In genomic region chr16:92825204-92825843, GRCm38 (mm10) we compare ENCODE assay signal across 11 mouse cellular contexts. TPM values are rescaled to one million over a fixed set of nuclear protein-coding genes. Genes with fewer than 3 reads are reported as not detected.
DNase-seq lines count a peak whose midpoint lies in the region; ATAC-seq and TF ChIP-seq lines count a peak whose summit lies in the region.
"Had no signal": no experiment of that assay in that cellular context is flagged by ENCODE, and none has a peak within 500 bp of the region (broad histone marks: within the 10 kb centered on the region; RNA-seq: fewer than 3 reads in every experiment).

No protein-coding gene starts in this region.

- no peak overlapping the region for H3K9ac ChIP-seq in embryonic facial prominence, embryonic 13.5 days
- H3K9ac ChIP-seq in limb, embryonic 15.5 days, result no peak overlapping the region
- no peak overlapping the region for H3K9ac ChIP-seq in intestine, embryonic 16.5 days (ENCODE audit: low read depth, low read length)
- H3K9ac ChIP-seq in hindbrain, embryonic 12.5 days, result no peak overlapping the region

- H3K4me3 ChIP-seq in embryonic facial prominence, embryonic 13.5 days, result no peak overlapping the region
- no peak overlapping the region for H3K4me3 ChIP-seq in embryonic facial prominence, embryonic 10.5 days
- peak overlapping the region; percentile 10; the same call in 1 of the 2 replicates for H3K4me3 ChIP-seq in limb, embryonic 15.5 days
- peak overlapping the region; percentile 2; the same call in 1 of the 2 replicates for H3K4me3 ChIP-seq in olfactory bulb, adult 2 months (ENCODE audit: insufficient read depth, low read depth, low read length)
- H3K4me3 ChIP-seq in intestine, embryonic 16.5 days (ENCODE audit: low read length), result no peak overlapping the region
- no peak overlapping the region for H3K4me3 ChIP-seq in hindbrain, embryonic 12.5 days
- no peak overlapping the region for H3K4me3 ChIP-seq in heart, embryonic 10.5 days

- H3K4me2 ChIP-seq in embryonic facial prominence, embryonic 13.5 days, result no peak overlapping the region
- no peak overlapping the region for H3K4me2 ChIP-seq in limb, embryonic 15.5 days
- H3K4me2 ChIP-seq in intestine, embryonic 16.5 days (ENCODE audit: low read depth, low read length), result no peak overlapping the region
- no peak overlapping the region for H3K4me2 ChIP-seq in hindbrain, embryonic 12.5 days (replicated peaks)

- 0 out of 2 replicates have a peak overlapping the region, but pooled peaks have one; percentile 3 for H3K27ac ChIP-seq in embryonic facial prominence, embryonic 13.5 days
- no peak overlapping the region for H3K27ac ChIP-seq in embryonic facial prominence, embryonic 10.5 days (replicated peaks)
- H3K27ac ChIP-seq in limb, embryonic 15.5 days, result no peak overlapping the region
- H3K27ac ChIP-seq in olfactory bulb, adult 2 months (ENCODE audit: insufficient read depth, low read depth, low read length), result no peak overlapping the region
- H3K27ac ChIP-seq in intestine, embryonic 16.5 days (ENCODE audit: low read length), result no peak overlapping the region
- no peak overlapping the region for H3K27ac ChIP-seq in hindbrain, embryonic 12.5 days
- H3K27ac ChIP-seq in heart, embryonic 10.5 days, result no peak overlapping the region

- WGBS in embryonic facial prominence, embryonic 13.5 days, result 83% methylated on average over 18 of the region's 18 CpGs
- 91% methylated on average over 18 of the region's 18 CpGs for WGBS in embryonic facial prominence, embryonic 10.5 days
- WGBS in limb, embryonic 15.5 days, result 77% methylated on average over 18 of the region's 18 CpGs
- WGBS in olfactory bulb, adult 2 months, result 90% methylated on average over 18 of the region's 18 CpGs
- 77% methylated on average over 18 of the region's 18 CpGs for WGBS in intestine, embryonic 16.5 days
- whole genome bisulfite sequencing in hindbrain, embryonic 12.5 days, result 89% methylated on average over 18 of the region's 18 CpGs
- WGBS in heart, embryonic 10.5 days, result 71% methylated on average over 18 of the region's 18 CpGs

- H3K27me3 ChIP-seq in embryonic facial prominence, embryonic 13.5 days, result no peaks in the 10 kb centered on the region
- H3K27me3 ChIP-seq in embryonic facial prominence, embryonic 10.5 days (replicated peaks; ENCODE audit: low read depth, poor library complexity, severe bottlenecking), result peaks cover 16% of the 10 kb centered on the region; the same call in 1 of the 2 replicates
- H3K27me3 ChIP-seq in limb, embryonic 15.5 days, result no peaks in the 10 kb centered on the region
- H3K27me3 ChIP-seq in intestine, embryonic 16.5 days (replicated peaks; ENCODE audit: control insufficient read depth, insufficient read depth, low read length), result no peaks in the 10 kb centered on the region
- H3K27me3 ChIP-seq in hindbrain, embryonic 12.5 days, result no peaks in the 10 kb centered on the region
- peaks cover 90% of the 10 kb centered on the region for H3K27me3 ChIP-seq in heart, embryonic 10.5 days (ENCODE audit: insufficient read depth, poor library complexity, severe bottlenecking)

- no peak for TF ChIP-seq POLR2A in olfactory bulb, adult 2 months (IDR thresholded peaks at IDR 0.05; ENCODE audit: insufficient read depth, low read depth, low read length)

- no peaks in the 10 kb centered on the region for H3K9me3 ChIP-seq in embryonic facial prominence, embryonic 13.5 days
- H3K9me3 ChIP-seq in embryonic facial prominence, embryonic 10.5 days, result no peaks in the 10 kb centered on the region
- H3K9me3 ChIP-seq in limb, embryonic 15.5 days, result no peaks in the 10 kb centered on the region
- H3K9me3 ChIP-seq in intestine, embryonic 16.5 days (ENCODE audit: control insufficient read depth, low read length), result no peaks in the 10 kb centered on the region
- no peaks in the 10 kb centered on the region for H3K9me3 ChIP-seq in hindbrain, embryonic 12.5 days (replicated peaks)
- H3K9me3 ChIP-seq in heart, embryonic 10.5 days, result no peaks in the 10 kb centered on the region

- no peak for ATAC-seq in embryonic facial prominence, embryonic 13.5 days (ENCODE audit: insufficient number of reproducible peaks, insufficient read depth, low FRiP score, low TSS enrichment, low read depth)
- ATAC-seq in CD4-positive, CD25-positive, alpha-beta regulatory T cell, adult 4 months, result peak; percentile 30
- ATAC-seq in limb, embryonic 15.5 days (ENCODE audit: insufficient number of reproducible peaks, low FRiP score, low TSS enrichment, low read depth), result no peak
- no peak for ATAC-seq in intestine, embryonic 16.5 days
- no peak for ATAC-seq in hindbrain, embryonic 12.5 days (ENCODE audit: low FRiP score)
- ATAC-seq: hindbrain, embryonic 16.5 days had no signal

- no peak for TF ChIP-seq CTCF in olfactory bulb, adult 2 months (IDR thresholded peaks at IDR 0.05; ENCODE audit: insufficient read depth, low read depth, low read length)

- H3K36me3 ChIP-seq in embryonic facial prominence, embryonic 13.5 days, result no peaks in the 10 kb centered on the region
- H3K36me3 ChIP-seq in embryonic facial prominence, embryonic 10.5 days (replicated peaks), result no peaks in the 10 kb centered on the region
- no peaks in the 10 kb centered on the region for H3K36me3 ChIP-seq in limb, embryonic 15.5 days
- no peaks in the 10 kb centered on the region for H3K36me3 ChIP-seq in intestine, embryonic 16.5 days (ENCODE audit: control insufficient read depth, insufficient read depth, low read length)
- H3K36me3 ChIP-seq in hindbrain, embryonic 12.5 days, result no peaks in the 10 kb centered on the region
- H3K36me3 ChIP-seq in heart, embryonic 10.5 days, result no peaks in the 10 kb centered on the region

- H3K4me1 ChIP-seq in embryonic facial prominence, embryonic 13.5 days, result peaks cover 50% of the 10 kb centered on the region
- H3K4me1 ChIP-seq in embryonic facial prominence, embryonic 10.5 days, result peaks cover 30% of the 10 kb centered on the region
- peaks cover 30% of the 10 kb centered on the region for H3K4me1 ChIP-seq in limb, embryonic 15.5 days
- H3K4me1 ChIP-seq in olfactory bulb, adult 2 months (ENCODE audit: control insufficient read depth, insufficient read depth, low read length), result peaks cover under 1% of the 10 kb centered on the region; the same call in 1 of the 2 replicates
- H3K4me1 ChIP-seq in intestine, embryonic 16.5 days (ENCODE audit: control insufficient read depth, insufficient read depth, low read length), result peaks cover 3% of the 10 kb centered on the region
- peaks cover 10% of the 10 kb centered on the region for H3K4me1 ChIP-seq in hindbrain, embryonic 12.5 days
- H3K4me1 ChIP-seq in heart, embryonic 10.5 days, result peaks cover 24% of the 10 kb centered on the region

- DNase-seq in embryonic facial prominence, embryonic 10.5 days (ENCODE audit: low spot score), result no peak
- no peak for DNase-seq in heart, embryonic 10.5 days (ENCODE audit: low spot score)
- DNase-seq: layer of hippocampus, postnatal 36 days; right cerebral cortex, postnatal 14 days had no signal

RNA-seq across cellular contexts. Expression of gene Runx1, which starts 0.6 kb away (rescaled TPM):
- polyA plus RNA-seq in embryonic facial prominence, embryonic 13.5 days (2015; fragmentation: Nextera tagmentation; extraction: Ambion mirVana), result 19.3 and 25.8 TPM in 2 replicates
- 3.0 and 3.1 TPM in 2 replicates for polyA plus RNA-seq in embryonic facial prominence, embryonic 10.5 days (2016; fragmentation: Nextera tagmentation; extraction: Ambion mirVana)
- polyA plus RNA-seq in CD4-positive, CD25-positive, alpha-beta regulatory T cell, adult 4 months (2017; shearing (Covaris generic)), result 10 to 100 TPM; 40.2 to 41.6 TPM
- 5.9 and 7.3 TPM in 2 replicates for polyA plus RNA-seq in limb, embryonic 15.5 days (2015; fragmentation: Nextera tagmentation; extraction: Ambion mirVana)
- polyA plus RNA-seq in olfactory bulb, adult 2 months (2012; ENCODE audit: insufficient read depth, insufficient read length, low replicate concordance, missing spikeins), result not detected in 2 replicates
- polyA plus RNA-seq in intestine, embryonic 16.5 days (2015; fragmentation: Nextera tagmentation; extraction: Ambion mirVana), result 1.9 and 2.3 TPM in 2 replicates
- polyA plus RNA-seq in hindbrain, embryonic 12.5 days (2016; fragmentation: Nextera tagmentation; extraction: Ambion mirVana), result 4.4 and 5.4 TPM in 2 replicates
- polyA plus RNA-seq in heart, embryonic 10.5 days (2016; fragmentation: Nextera tagmentation; extraction: Ambion mirVana), result 1.0 and 2.5 TPM in 2 replicates

Comparison
In these comparisons a context has a peak if more than half of its experiments do, and no peak if none do; other contexts are left out.
1. H3K4me3 ChIP-seq: peak in limb, embryonic 15.5 days (single experiment) and olfactory bulb, adult 2 months (single experiment); none in embryonic facial prominence, embryonic 13.5 days (single experiment), embryonic facial prominence, embryonic 10.5 days (single experiment), intestine, embryonic 16.5 days (single experiment), hindbrain, embryonic 12.5 days (single experiment) and heart, embryonic 10.5 days (single experiment).